Mouse (Mus musculus) intestine, postnatal 0 days (tissue): Measurements from ENCODE around the gene Slirp. TPM values are rescaled to one million over a fixed set of nuclear protein-coding genes. Genes with fewer than 3 reads are reported as not detected.
A peak's percentile ranks its signal among the peaks of the same experiment; 100 is the strongest.
"Not testable (repeated sequence)": the region's sequence is repeated elsewhere in the genome, so short reads cannot be mapped to it uniquely, and the experiment has no call there.

Experiments
- ATAC-seq: fragments of 200-750 bp; cut with Nextera tagmentation; 2 replicates; pipeline ENCODE4 v1.8.0; 2017; ENCODE audit warnings: mild to moderate bottlenecking, moderate TSS enrichment, moderate library complexity
- H3K27ac ChIP-seq: fragments of 300-500 bp; sonication (generic); 2 replicates; pipeline ENCODE4 v1.5.1; 2014; ENCODE audit warnings: mild to moderate bottlenecking, low read depth, low read length, moderate library complexity
- H3K27me3 ChIP-seq: fragments of 300-500 bp; sonication (generic); replicated peaks from 2 replicates; pipeline ENCODE4 v1.6.1; 2014; ENCODE audit warnings: low read length, mixed read lengths; ENCODE audit not compliant: control insufficient read depth, insufficient read depth
- H3K36me3 ChIP-seq: fragments of 300-500 bp; sonication (generic); 2 replicates; pipeline ENCODE4 v1.6.1; 2014; ENCODE audit warnings: mild to moderate bottlenecking, moderate library complexity; ENCODE audit not compliant: control insufficient read depth, insufficient read depth
- H3K4me1 ChIP-seq: fragments of 300-500 bp; sonication (generic); replicated peaks from 2 replicates; pipeline ENCODE4 v1.6.1; 2014; ENCODE audit warnings: antibody characterized with exemption, low read length, mixed read lengths; ENCODE audit not compliant: control insufficient read depth, insufficient read depth
- H3K4me2 ChIP-seq: fragments of 300-500 bp; sonication (generic); replicated peaks from 2 replicates; pipeline ENCODE4 v1.6.1; 2014; ENCODE audit warnings: low read depth, mild to moderate bottlenecking, moderate library complexity
- H3K4me3 ChIP-seq: fragments of 300-500 bp; sonication (generic); 2 replicates; pipeline ENCODE4 v1.5.1; 2014; ENCODE audit warnings: low read depth, low read length
- H3K9ac ChIP-seq: fragments of 300-500 bp; sonication (generic); 2 replicates; pipeline ENCODE4 v1.6.1; 2014; ENCODE audit warnings: mild to moderate bottlenecking, low read depth, low read length
- H3K9me3 ChIP-seq: fragments of 300-500 bp; sonication (generic); 2 replicates; pipeline ENCODE4 v1.6.1; 2016; ENCODE audit warnings: mixed run types; ENCODE audit not compliant: control insufficient read depth
- CTCF ChIP-seq: sonication (generic); IDR thresholded peaks from 2 replicates; pipeline ENCODE4 v1.5.1; 2016; ENCODE audit warnings: low read depth, mild to moderate bottlenecking, control low read depth, antibody characterized with exemption, moderate library complexity
- WGBS: fragments of 180-500 bp; shearing (Covaris S2); extraction: QIAGEN DNeasy Blood & Tissue Kit; methylation state at CpG from one replicate; pipeline ENCODE4 v1.1.7; 2014; 5-methylcytosine and 5-hydroxymethylcytosine counted together
- microRNA-seq: library from miRNA; unstranded; fragments of <30 nt; microRNA quantifications from one replicate; pipeline ENCODE4, GENCODE M21; 2016
- polyA plus RNA-seq: library from polyadenylated mRNA; unstranded; fragments of >200 nt; fragmentation: Nextera tagmentation; extraction: Ambion mirVana; gene quantifications from 2 replicates; pipeline ENCODE4 v1.2.1, GENCODE M21; 2015

Gene Slirp
- polyA plus RNA-seq, 1 experiment from 2014 or later = 272 TPM

- TF ChIP-seq CTCF = no peak
- peak; percentile 94 for ATAC-seq
- Histone ChIP-seq H3K27me3 (no peaks in the 10 kb centered on the region), H3K4me1 (no peaks in the 10 kb centered on the region), H3K27ac (peak within 1 kb of the TSS; percentile 88), H3K4me3 (peak within 1 kb of the TSS; percentile 93), H3K9me3 (no peaks in the 10 kb centered on the region), H3K9ac (peak within 1 kb of the TSS; percentile 97), H3K4me2 (peak within 1 kb of the TSS; percentile 65), H3K36me3 (peaks cover 13% of the 10 kb centered on the region)
- 3% methylated on average over 45 of the region's 45 CpGs for WGBS
These were observed 28.5 kb downstream of the Slirp start, which contains the start of gene Snw1 for GRCm38 (mm10) chr12:87471964-87472786. TSS of gene Snw1 (minus strand) at chr12:87472274.

DNA sequence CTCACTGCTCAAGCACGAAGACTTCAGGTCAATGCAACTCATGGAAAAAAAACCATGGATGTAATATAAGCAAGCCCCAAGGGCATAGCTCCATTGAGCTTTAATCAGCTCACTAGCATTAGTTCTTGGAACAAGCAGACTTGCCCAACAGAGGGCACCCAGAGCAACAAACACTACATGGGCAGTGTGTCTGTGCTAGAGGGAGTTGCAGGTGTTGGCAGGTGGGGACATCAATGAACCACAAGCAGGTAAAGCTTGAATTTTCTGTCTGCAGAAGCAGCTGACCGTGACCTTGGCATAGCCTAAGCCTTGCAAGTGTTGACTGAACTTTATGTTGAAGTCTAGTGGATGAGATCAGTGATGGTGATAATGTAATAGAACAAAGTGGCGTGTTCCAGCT lies 31.1 kb downstream of the Slirp start:
- TF ChIP-seq CTCF = no peak
- Histone ChIP-seq H3K4me3 (no peak overlapping the region), H3K9ac (no peak overlapping the region), H3K9me3 (no peaks in the 10 kb centered on the region), H3K36me3 (no peaks in the 10 kb centered on the region), H3K27ac (no peak overlapping the region), H3K27me3 (no peaks in the 10 kb centered on the region), H3K4me2 (no peak overlapping the region), H3K4me1 (no peaks in the 10 kb centered on the region)
- ATAC-seq = no peak
- 80% methylated on average over 3 of the region's 3 CpGs for WGBS

DNA sequence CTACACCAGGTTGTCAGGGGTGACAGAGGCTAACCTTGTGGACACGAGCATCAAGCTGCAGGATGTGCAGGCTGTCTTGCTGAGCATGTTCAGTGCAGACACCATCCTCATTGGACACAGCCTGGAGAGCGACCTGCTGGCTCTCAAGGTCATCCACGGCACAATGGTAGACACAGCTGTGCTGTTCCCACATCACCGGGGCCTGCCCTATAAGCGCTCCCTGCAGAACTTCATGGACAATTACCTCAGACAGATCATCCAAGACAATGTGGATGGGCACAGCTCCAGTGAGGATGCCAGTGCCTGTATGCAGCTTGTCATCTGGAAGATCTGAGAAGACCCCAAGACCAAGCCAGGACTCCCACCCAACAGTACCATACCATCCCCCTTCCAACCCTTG lies 38.8 kb downstream of the Slirp start:
- not testable (repeated sequence) for H3K9me3 ChIP-seq, ATAC-seq, H3K4me2 ChIP-seq, H3K27me3 ChIP-seq, H3K4me3 ChIP-seq, H3K9ac ChIP-seq, H3K4me1 ChIP-seq, H3K36me3 ChIP-seq, H3K27ac ChIP-seq
- 79% methylated on average over 5 of the region's 5 CpGs for WGBS

DNA sequence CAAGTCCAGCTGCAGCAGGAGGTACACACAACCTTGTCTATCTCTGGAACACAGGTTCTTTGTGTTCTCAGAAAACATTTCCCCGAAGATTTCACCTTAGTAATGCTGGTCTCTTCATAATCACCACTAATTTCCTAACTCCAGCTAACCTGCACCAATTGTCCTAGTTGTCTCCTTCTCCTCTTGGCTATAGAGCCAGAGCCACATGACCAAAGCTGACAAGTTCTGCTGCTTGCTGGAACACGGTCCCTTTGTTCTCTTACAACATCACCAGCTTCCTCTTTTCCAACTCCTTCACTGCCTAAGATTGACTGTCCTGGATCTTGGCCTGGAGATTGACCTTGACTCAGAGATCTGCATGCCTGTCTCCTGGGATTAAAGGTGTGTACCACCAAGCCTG lies 45.0 kb downstream of the Slirp start:
- not testable (repeated sequence) for H3K36me3 ChIP-seq, H3K4me3 ChIP-seq, ATAC-seq, H3K9me3 ChIP-seq, H3K9ac ChIP-seq, H3K4me1 ChIP-seq, H3K27ac ChIP-seq, H3K4me2 ChIP-seq, H3K27me3 ChIP-seq
- WGBS = 53% methylated on average over 2 of the region's 2 CpGs

DNA sequence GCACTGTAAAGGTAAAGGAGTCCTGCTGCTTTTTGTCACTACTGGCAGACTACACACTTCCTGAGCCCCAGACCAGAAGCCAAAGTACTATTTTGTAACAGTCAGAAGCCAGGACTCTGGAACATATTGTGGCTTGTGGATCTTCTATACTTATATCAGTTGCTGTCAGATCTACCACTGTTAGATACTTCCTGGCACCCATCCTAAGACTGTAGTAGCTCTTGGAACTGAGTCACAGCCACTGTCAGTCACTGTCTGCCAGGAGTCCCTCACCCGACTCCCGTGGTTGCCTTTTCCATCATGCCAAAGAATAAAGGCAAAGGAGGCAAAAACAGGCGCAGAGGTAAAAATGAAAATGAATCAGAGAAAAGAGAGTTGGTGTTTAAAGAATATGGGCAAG lies 50.7 kb downstream of the Slirp start, which contains the start of gene Gm5788:
Gene Gm5788, plus strand, starts transcription at position 301 of the 400 bp plus-strand sequence.
- ATAC-seq = not testable (repeated sequence)

More for the DNA sequence above, 50.7 kb downstream of the Slirp start, which contains the start of gene Gm5788:
- H3K9me3 ChIP-seq, H3K27me3 ChIP-seq, H3K27ac ChIP-seq, H3K4me3 ChIP-seq, H3K4me1 ChIP-seq, H3K4me2 ChIP-seq, H3K36me3 ChIP-seq, H3K9ac ChIP-seq: not testable (repeated sequence)
- 83% methylated on average over 3 of the region's 3 CpGs for WGBS

Small RNA genes lying within 50 kb of the gene (microRNA-seq; reads per million reads assigned to microRNA genes)
- 81.5 reads per million, percentile 45 among the genes with 10 or more reads in this experiment for gene Mir3068

Other genes with a start within 250 kb of the Slirp start
- gene Samd15, start 244.2 kb upstream of the Slirp start, polyA plus RNA-seq = 0.33 and 0.94 TPM in 2 replicates
- 0.98 and 1.1 TPM in 2 replicates for gene Tmed8, start 243.4 kb upstream of the Slirp start, polyA plus RNA-seq
- 0.14 and 0.21 TPM in 2 replicates for gene Noxred1, start 205.2 kb upstream of the Slirp start, polyA plus RNA-seq
- gene Vipas39, start 177.6 kb upstream of the Slirp start, polyA plus RNA-seq = 23.4 and 28.9 TPM in 2 replicates
- 69.7 and 78.3 TPM in 2 replicates for gene Ahsa1, start 177.4 kb upstream of the Slirp start, polyA plus RNA-seq
- gene Ism2, start 144.2 kb upstream of the Slirp start, polyA plus RNA-seq = 0.23 and 0.55 TPM in 2 replicates
- gene Sptlc2, start 55.5 kb upstream of the Slirp start, polyA plus RNA-seq = 186 and 199 TPM in 2 replicates
- 13.6 and 21.9 TPM in 2 replicates for gene Alkbh1, start 121 bp downstream of the Slirp start, polyA plus RNA-seq
- gene Snw1, start 28.4 kb downstream of the Slirp start, polyA plus RNA-seq = 66.9 and 70.7 TPM in 2 replicates
- gene Gm5788, start 50.8 kb downstream of the Slirp start, polyA plus RNA-seq = not detected in 2 replicates
- gene Gm8300, start 70.4 kb downstream of the Slirp start, polyA plus RNA-seq = not detected in 2 replicates
- not detected in 2 replicates for gene Oog1, start 158.8 kb downstream of the Slirp start, polyA plus RNA-seq
- gene Gm4027, start 175.0 kb downstream of the Slirp start, polyA plus RNA-seq = not detected in 2 replicates
- gene Gm16381, start 200.7 kb downstream of the Slirp start, polyA plus RNA-seq = not detected in 2 replicates